Mouse (Mus musculus) cerebellum, adult 2 months (tissue): Measurements from ENCODE around the gene Sec61a1. TPM values are rescaled to one million over a fixed set of nuclear protein-coding genes. Genes with fewer than 3 reads are reported as not detected.

ENCODE experiments used
- DNase-seq, 2 experiments: peaks; one replicate each; pipeline ENCODE4 v3.0.0; 2021
- H3K27ac ChIP-seq: fragments of 200-500 bp; 2 replicates; pipeline ENCODE4 v1.5.1; 2012; ENCODE audit warnings: low read length, control low read depth, inconsistent platforms; ENCODE audit not compliant: insufficient read depth
- H3K27me3 ChIP-seq: fragments of 200-500 bp; 2 replicates; pipeline ENCODE4 v1.6.1; 2012; ENCODE audit warnings: inconsistent platforms, mild to moderate bottlenecking, low read length, moderate library complexity; ENCODE audit not compliant: control insufficient read depth, insufficient read depth
- H3K4me1 ChIP-seq: fragments of 200-500 bp; 2 replicates; pipeline ENCODE4 v1.6.1; 2011; ENCODE audit warnings: low read length; ENCODE audit not compliant: control insufficient read depth, insufficient read depth
- H3K4me3 ChIP-seq: fragments of 200-500 bp; replicated peaks from 2 replicates; pipeline ENCODE3; 2011; ENCODE audit warnings: mild to moderate bottlenecking, low read depth, low read length, control low read depth; ENCODE audit not compliant: insufficient read depth
- CTCF ChIP-seq: fragments of 200-500 bp; IDR thresholded peaks from 2 replicates; pipeline ENCODE4 v1.5.1; 2011; ENCODE audit warnings: low read depth, mild to moderate bottlenecking, control low read depth, low read length, moderate library complexity, borderline replicate concordance; ENCODE audit not compliant: insufficient read depth
- POLR2A ChIP-seq: fragments of 200-500 bp; IDR thresholded peaks from 2 replicates; pipeline ENCODE4 v1.6.1; 2011; ENCODE audit warnings: low read length, control low read depth, borderline replicate concordance; ENCODE audit not compliant: insufficient read depth
- WGBS: fragments of 180-500 bp; shearing (Covaris S2); methylation state at CpG from one replicate; pipeline ENCODE4 v1.1.7; 2018; 5-methylcytosine and 5-hydroxymethylcytosine counted together
- polyA plus RNA-seq: library from polyadenylated mRNA; depleted of rRNA; stranded (reverse); fragments of >200 nt; gene quantifications from 2 replicates; pipeline ENCODE4 v1.2.3, GENCODE M21; 2012

The Sec61a1 gene
- polyA plus RNA-seq, 1 experiment: 86.8 TPM

GRCm38 (mm10) chr6:88490629-88491354 is 27.9 kb downstream of the Sec61a1 start:
- no peak for TF ChIP-seq POLR2A
- TF ChIP-seq CTCF: no peak
- Histone ChIP-seq H3K4me3 (no peak overlapping the region), H3K27me3 (no peaks in the 10 kb centered on the region), H3K27ac (peak overlapping the region; percentile 76; the same call in 1 of the 2 replicates), H3K4me1 (peaks cover 49% of the 10 kb centered on the region)
- WGBS: 11% methylated on average over 12 of the region's 12 CpGs
- peak; percentile 97 for DNase-seq

DNA sequence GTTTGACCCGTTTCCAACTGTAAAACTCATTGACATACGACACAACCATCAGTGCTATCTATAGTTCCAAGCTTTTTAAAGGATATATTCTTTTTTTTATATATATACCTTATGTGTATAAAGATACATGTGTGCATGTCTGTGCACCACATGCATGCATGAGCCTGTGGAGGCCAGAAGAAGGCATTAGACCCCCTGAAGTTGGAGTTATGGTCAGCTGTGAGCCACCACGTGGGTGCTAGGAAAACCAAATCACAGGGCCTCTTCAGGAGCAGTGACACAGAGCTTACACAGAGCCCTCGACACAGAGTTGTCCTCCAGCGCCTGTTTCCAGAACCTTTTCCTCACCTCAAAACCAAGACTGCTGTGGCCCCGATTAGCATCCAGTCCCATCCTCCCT is 28.9 kb downstream of the Sec61a1 start:
- H3K4me3 ChIP-seq: no peak overlapping the region
- TF ChIP-seq CTCF: no peak
- no peak for TF ChIP-seq POLR2A
- no peak overlapping the region for H3K27ac ChIP-seq
- no peaks in the 10 kb centered on the region for H3K27me3 ChIP-seq
- DNase-seq: no peak
- peaks cover 45% of the 10 kb centered on the region for H3K4me1 ChIP-seq
- 56% methylated on average over 6 of the region's 6 CpGs for WGBS

DNA sequence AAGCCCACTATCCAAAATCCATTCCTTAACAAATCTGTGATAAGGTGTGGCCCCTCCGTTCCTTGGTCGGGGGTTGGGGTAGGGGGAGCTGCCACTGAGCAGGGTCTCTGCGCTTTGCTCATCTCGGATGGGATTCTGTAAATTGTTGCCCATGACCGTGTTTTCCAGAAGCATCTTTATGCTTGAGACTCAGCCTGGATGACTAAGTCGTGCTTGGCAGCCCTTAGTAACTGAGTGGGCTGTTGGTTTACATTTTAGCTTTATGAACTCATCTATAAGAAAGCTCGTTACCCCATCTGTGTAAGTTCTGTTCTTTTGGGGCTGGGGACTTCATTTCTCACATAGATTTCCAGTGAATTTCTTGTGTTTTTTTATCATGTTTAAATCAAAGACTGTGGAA is 29.7 kb downstream of the Sec61a1 start:
- no peaks in the 10 kb centered on the region for H3K27me3 ChIP-seq
- 97% methylated on average over 7 of the region's 7 CpGs for WGBS
- DNase-seq: no peak
- H3K27ac ChIP-seq: no peak overlapping the region
- no peak for TF ChIP-seq POLR2A
- TF ChIP-seq CTCF: no peak
- no peak overlapping the region for H3K4me3 ChIP-seq
- peaks cover 45% of the 10 kb centered on the region for H3K4me1 ChIP-seq

GRCm38 (mm10) chr6:88486893-88487292 is 31.8 kb downstream of the Sec61a1 start:
- Histone ChIP-seq H3K27me3 (no peaks in the 10 kb centered on the region), H3K4me3 (no peak overlapping the region), H3K27ac (no peak overlapping the region), H3K4me1 (peaks cover 44% of the 10 kb centered on the region)
- 27% methylated on average over 8 of the region's 8 CpGs for whole genome bisulfite sequencing
- TF ChIP-seq CTCF: 0 out of 2 replicates have a peak, but pooled peaks have one; percentile 6
- TF ChIP-seq POLR2A: no peak
- peak; percentile 59 to 66 for DNase-seq

DNA sequence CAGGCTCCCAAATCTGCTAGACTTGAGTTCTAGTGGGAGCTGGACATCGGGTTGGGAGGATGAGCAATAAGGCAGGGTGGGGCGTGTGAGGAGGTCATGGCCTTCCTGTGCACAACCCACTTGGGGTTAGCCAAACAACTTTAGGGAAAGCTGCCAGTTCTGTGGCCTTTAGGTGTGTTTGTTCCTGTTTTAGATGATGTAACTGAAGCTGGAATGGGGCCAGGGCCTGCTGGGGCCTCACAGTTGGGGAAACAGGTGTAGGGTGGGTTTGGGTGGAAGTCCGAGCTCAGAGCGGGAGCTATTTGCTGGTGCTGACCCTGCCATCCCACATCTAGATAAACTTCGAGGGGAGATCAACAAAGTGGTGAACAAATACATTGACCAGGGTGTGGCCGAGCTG is 33.3 kb downstream of the Sec61a1 start:
- H3K4me1 ChIP-seq: peaks cover 31% of the 10 kb centered on the region
- no peak for DNase-seq
- no peak overlapping the region for H3K4me3 ChIP-seq
- no peak overlapping the region for H3K27ac ChIP-seq
- H3K27me3 ChIP-seq: no peaks in the 10 kb centered on the region
- TF ChIP-seq POLR2A (no peak), CTCF (no peak)
- 79% methylated on average over 6 of the region's 6 CpGs for WGBS

DNA sequence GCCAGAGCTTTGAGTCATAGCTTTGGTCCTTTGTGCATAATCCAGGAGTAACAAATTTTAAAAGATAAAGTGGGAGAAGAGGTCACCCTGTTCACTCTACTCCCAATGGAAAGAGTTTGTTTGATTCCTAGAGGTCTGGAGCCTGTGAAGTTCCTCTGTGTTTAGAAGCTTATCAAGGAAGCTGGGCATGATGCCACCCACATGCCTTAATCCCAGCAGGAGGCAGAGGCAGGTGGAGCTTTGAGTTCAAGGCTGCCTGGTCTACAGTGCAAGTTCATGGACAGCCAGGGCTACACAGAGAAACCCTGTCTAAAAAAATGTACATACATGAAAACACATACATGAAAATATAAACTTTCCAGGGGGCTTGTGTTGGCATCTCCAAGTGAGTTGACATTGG is 34.8 kb downstream of the Sec61a1 start:
- Histone ChIP-seq H3K4me1 (peaks cover 25% of the 10 kb centered on the region), H3K27ac (no peak overlapping the region), H3K27me3 (no peaks in the 10 kb centered on the region), H3K4me3 (no peak overlapping the region)
- peak in 1 of 2 experiments; percentile 54 for DNase-seq
- TF ChIP-seq POLR2A (no peak), CTCF (no peak)

- TF ChIP-seq POLR2A (no peak), CTCF (no peak)
- H3K27ac ChIP-seq: peak overlapping the region; percentile 40
- peaks cover 25% of the 10 kb centered on the region for H3K4me1 ChIP-seq
- peak; percentile 80 to 88 for DNase-seq
- H3K4me3 ChIP-seq: no peak overlapping the region
- H3K27me3 ChIP-seq: no peaks in the 10 kb centered on the region
- 4% methylated on average over 7 of the region's 7 CpGs for WGBS
Observed at GRCm38 (mm10) chr6:88483111-88483510, 35.6 kb downstream of the Sec61a1 start.

- TF ChIP-seq CTCF: no peak
- no peak for TF ChIP-seq POLR2A
- 31% methylated on average over 6 of the region's 6 CpGs for WGBS
Observed at GRCm38 (mm10) chr6:88480421-88480820, 38.3 kb downstream of the Sec61a1 start.

More at GRCm38 (mm10) chr6:88480421-88480820, 38.3 kb downstream of the Sec61a1 start:
- Histone ChIP-seq H3K27ac (no peak overlapping the region), H3K27me3 (no peaks in the 10 kb centered on the region), H3K4me3 (no peak overlapping the region), H3K4me1 (peaks cover 15% of the 10 kb centered on the region)
- no peak for DNase-seq
